Mouse (Mus musculus) hindbrain, embryonic 16.5 days (tissue): ENCODE data around the gene Stk35. TPM values are rescaled to one million over a fixed set of nuclear protein-coding genes. Genes with fewer than 3 reads are reported as not detected.

Source experiments
- ATAC-seq: fragments of 200-750 bp; cut with Nextera tagmentation; 2 replicates; pipeline ENCODE4 v1.8.0; 2017; ENCODE audit warnings: moderate TSS enrichment, moderate library complexity
- H3K27ac ChIP-seq: fragments of 300-500 bp; sonication (generic); 2 replicates; pipeline ENCODE4 v1.5.1; 2014; ENCODE audit warnings: low read depth, mild to moderate bottlenecking, control low read depth, low read length, moderate library complexity
- H3K27me3 ChIP-seq: fragments of 300-500 bp; sonication (generic); replicated peaks from 2 replicates; pipeline ENCODE4 v1.6.1; 2014; ENCODE audit warnings: low read length; ENCODE audit not compliant: control insufficient read depth, insufficient read depth
- H3K36me3 ChIP-seq: fragments of 300-500 bp; sonication (generic); 2 replicates; pipeline ENCODE4 v1.6.1; 2014; ENCODE audit warnings: mild to moderate bottlenecking, low read length, moderate library complexity, mixed read lengths; ENCODE audit not compliant: control insufficient read depth, insufficient read depth
- H3K4me1 ChIP-seq: fragments of 300-500 bp; sonication (generic); 2 replicates; pipeline ENCODE4 v1.6.1; 2014; ENCODE audit warnings: low read depth, low read length; ENCODE audit not compliant: control insufficient read depth, insufficient read depth
- H3K4me2 ChIP-seq: fragments of 300-500 bp; sonication (generic); 2 replicates; pipeline ENCODE4 v1.6.1; 2014; ENCODE audit warnings: mild to moderate bottlenecking, low read length, control low read depth, moderate library complexity
- H3K4me3 ChIP-seq: fragments of 300-500 bp; sonication (generic); 2 replicates; pipeline ENCODE4 v1.5.1; 2014; ENCODE audit warnings: mild to moderate bottlenecking, low read length, control low read depth, moderate library complexity
- H3K9ac ChIP-seq: fragments of 300-500 bp; sonication (generic); 2 replicates; pipeline ENCODE4 v1.6.1; 2014; ENCODE audit warnings: low read depth, mild to moderate bottlenecking, control low read depth, low read length, moderate library complexity
- H3K9me3 ChIP-seq: fragments of 300-500 bp; sonication (generic); 2 replicates; pipeline ENCODE4 v1.6.1; 2014; ENCODE audit warnings: mild to moderate bottlenecking, low read length, moderate library complexity; ENCODE audit not compliant: control insufficient read depth
- WGBS: fragments of 180-500 bp; shearing (Covaris S2); extraction: QIAGEN DNeasy Blood & Tissue Kit; methylation state at CpG from one replicate; pipeline ENCODE4 v1.1.7; 2014; 5-methylcytosine and 5-hydroxymethylcytosine counted together
- polyA plus RNA-seq: library from polyadenylated mRNA; unstranded; fragments of >200 nt; fragmentation: Nextera tagmentation; extraction: Ambion mirVana; gene quantifications from 2 replicates; pipeline ENCODE4 v1.2.1, GENCODE M21; 2015

Gene Stk35
- 6.4 and 8.0 TPM in 2 replicates for polyA plus RNA-seq

DNA sequence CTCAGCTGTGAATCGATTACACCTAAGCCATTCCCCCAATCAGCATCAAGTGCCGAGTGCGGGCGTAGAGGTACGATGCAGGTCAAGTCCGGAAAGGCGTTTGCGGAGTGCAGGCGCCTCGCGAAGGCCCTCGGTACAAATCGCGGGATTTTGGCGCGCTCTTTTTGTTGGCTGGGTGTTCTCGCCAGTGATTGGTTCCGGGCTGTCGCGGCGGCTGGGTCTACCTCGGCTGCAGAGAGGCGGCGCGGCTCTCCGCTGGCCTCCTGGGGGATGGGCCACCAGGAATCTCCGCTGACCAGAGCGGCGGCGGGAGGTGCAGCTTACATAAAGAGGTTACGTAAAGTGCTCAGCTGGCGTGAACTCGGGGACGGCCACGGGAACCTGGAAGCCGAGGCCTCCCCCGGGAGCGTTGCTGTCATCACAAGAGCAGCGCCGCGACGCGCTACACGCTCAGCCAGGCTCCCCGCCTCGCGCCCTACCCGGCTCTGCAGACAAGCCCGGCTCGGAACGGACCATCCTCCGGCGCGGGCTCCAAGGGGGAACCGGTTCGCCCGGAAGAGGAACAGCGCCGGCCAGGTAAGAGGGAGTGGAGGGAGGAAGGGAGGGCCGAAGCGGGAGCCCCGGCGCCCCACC, at the start of gene Stk35:
TSS of gene Stk35 (plus strand) at position 247 of the 633 bp plus-strand sequence.
- peak; percentile 90 for ATAC-seq
- H3K4me2 ChIP-seq = peak within 1 kb of the TSS; percentile 66
- under 1% methylated on average over 63 of the region's 63 CpGs for WGBS
- H3K4me1 ChIP-seq = peaks cover 28% of the 10 kb centered on the region
- H3K27ac ChIP-seq = peak within 1 kb of the TSS; percentile 93
- peak within 1 kb of the TSS; percentile 100 for H3K4me3 ChIP-seq
- peak within 1 kb of the TSS; percentile 84 for H3K9ac ChIP-seq
- H3K27me3 ChIP-seq = no peaks in the 10 kb centered on the region
- H3K36me3 ChIP-seq = 0 out of 2 replicates have a peak, but pooled peaks cover 3% of the 10 kb centered on the region
- no peaks in the 10 kb centered on the region for H3K9me3 ChIP-seq

DNA sequence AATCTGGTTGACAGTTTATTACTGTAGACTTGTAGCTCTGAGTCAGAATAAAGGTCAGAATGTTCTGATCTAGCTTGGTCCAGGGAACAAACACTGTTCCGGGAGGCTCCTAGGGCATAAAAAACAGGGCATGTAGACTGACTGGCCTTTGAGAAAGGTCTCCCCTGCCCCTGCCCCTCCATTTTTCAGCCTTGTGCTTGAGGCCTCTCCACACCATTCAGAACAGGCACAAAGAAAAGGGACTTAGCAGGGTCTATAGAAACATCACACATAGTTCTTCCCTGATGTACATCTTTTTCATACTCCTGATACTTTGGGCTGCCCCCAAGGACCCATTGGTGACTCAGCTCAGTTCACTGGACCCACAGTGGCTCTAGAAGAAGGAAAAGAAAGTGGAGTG, 18.3 kb upstream of the Stk35 start:
- no peaks in the 10 kb centered on the region for H3K27me3 ChIP-seq
- H3K9ac ChIP-seq = no peak overlapping the region
- H3K4me3 ChIP-seq = no peak overlapping the region
- no peaks in the 10 kb centered on the region for H3K9me3 ChIP-seq
- no peak for ATAC-seq
- WGBS = 72% methylated on average over 1 of the region's 1 CpGs
- no peaks in the 10 kb centered on the region for H3K4me1 ChIP-seq
- no peaks in the 10 kb centered on the region for H3K36me3 ChIP-seq
- H3K4me2 ChIP-seq = no peak overlapping the region
- no peak overlapping the region for H3K27ac ChIP-seq

DNA sequence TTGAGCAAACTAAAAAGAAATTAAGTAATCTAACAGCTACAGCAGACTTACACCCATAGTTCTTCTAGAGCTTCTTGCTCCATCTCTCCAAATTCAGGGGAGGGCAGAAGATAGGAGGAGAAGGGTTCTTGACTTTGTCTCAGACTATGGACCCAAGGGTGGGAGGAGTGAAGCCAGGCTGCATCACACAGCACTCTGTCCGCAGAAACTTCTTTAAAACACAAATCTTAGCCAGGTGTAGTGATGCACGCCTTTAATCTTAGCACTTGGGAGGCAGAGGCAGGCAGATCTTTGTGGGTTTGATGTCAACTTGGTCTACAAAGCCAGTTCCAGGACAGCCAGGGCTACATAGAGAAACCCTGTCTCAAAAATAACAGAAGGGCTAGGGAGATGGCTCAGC, 3.8 kb upstream of the Stk35 start:
- Histone ChIP-seq H3K4me3 (no peak overlapping the region), H3K27ac (no peak overlapping the region), H3K4me1 (peaks cover 4% of the 10 kb centered on the region), H3K4me2 (no peak overlapping the region), H3K36me3 (no peaks in the 10 kb centered on the region), H3K9me3 (no peaks in the 10 kb centered on the region), H3K9ac (no peak overlapping the region), H3K27me3 (no peaks in the 10 kb centered on the region)
- WGBS = 93% methylated on average over 2 of the region's 2 CpGs
- no peak for ATAC-seq

DNA sequence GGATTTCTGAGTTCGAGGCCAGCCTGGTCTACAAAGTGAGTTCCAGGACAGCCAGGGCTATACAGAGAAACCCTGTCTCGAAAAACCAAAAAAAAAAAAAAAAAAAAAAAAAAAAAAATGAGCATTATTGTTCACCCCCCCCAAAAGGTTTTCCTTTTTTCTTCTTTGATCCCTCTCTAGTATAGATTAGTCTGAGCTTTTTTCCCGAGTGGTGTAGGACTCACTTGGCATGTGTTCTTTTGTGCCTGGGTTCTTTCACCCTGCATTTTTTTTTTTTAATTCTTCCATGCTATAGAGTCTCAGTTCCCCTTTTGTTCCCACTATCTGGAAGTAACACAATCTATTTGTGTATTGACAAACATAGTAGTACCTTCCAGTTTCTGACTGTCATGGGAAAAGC, 2.6 kb upstream of the Stk35 start:
- no peak overlapping the region for H3K9ac ChIP-seq
- H3K27ac ChIP-seq = no peak overlapping the region
- H3K36me3 ChIP-seq = no peaks in the 10 kb centered on the region
- no peak overlapping the region for H3K4me3 ChIP-seq
- H3K27me3 ChIP-seq = no peaks in the 10 kb centered on the region
- H3K4me1 ChIP-seq = peaks cover 13% of the 10 kb centered on the region
- 74% methylated on average over 2 of the region's 3 CpGs for WGBS
- no peak overlapping the region for H3K4me2 ChIP-seq
- ATAC-seq = no peak
- no peaks in the 10 kb centered on the region for H3K9me3 ChIP-seq

DNA sequence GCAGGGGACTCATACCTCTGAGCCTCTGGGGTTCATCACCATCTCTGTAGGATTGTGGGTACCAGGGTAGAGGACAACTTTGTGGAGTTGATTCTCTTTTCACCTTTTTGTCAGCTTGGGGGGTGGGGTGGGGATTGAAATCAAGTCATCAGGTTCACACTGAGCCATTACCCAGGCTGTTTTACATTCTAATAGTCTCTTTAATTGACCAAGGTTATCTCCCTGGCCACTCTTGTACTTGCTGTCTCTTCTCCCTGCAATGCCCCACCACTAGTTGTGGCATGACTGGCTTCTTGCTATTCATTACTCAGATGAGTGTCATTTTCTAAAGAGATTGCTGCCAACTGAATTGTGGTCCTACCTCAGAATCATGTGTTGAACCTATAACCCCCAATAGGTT, 1.9 kb upstream of the Stk35 start:
- no peaks in the 10 kb centered on the region for H3K36me3 ChIP-seq
- H3K9me3 ChIP-seq = no peaks in the 10 kb centered on the region
- ATAC-seq = no peak
- H3K9ac ChIP-seq = no peak overlapping the region
- H3K27me3 ChIP-seq = no peaks in the 10 kb centered on the region
- no peak overlapping the region for H3K4me2 ChIP-seq
- peaks cover 20% of the 10 kb centered on the region for H3K4me1 ChIP-seq
- H3K27ac ChIP-seq = no peak overlapping the region
- no peak overlapping the region for H3K4me3 ChIP-seq

DNA sequence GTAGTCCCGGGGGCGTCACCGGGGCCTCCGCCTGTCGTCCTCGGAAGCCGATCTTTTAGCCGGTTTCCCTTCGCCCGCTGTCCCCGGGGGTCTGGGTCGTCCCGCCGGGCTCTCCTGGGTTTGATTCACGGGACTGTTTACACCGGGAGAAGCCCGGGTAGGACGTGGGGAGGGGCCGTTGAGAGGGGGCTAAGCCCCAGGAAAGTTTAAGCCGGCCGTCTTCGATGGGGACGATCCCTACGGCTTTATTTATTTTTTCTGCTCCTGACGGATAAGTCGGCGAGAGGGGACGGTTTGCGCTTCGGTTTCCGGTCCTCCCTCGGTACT, 550 bp downstream of the Stk35 start:
- Histone ChIP-seq H3K27ac (peak overlapping the region; percentile 93), H3K27me3 (no peaks in the 10 kb centered on the region), H3K9me3 (no peaks in the 10 kb centered on the region), H3K36me3 (0 out of 2 replicates have a peak, but pooled peaks cover 3% of the 10 kb centered on the region), H3K9ac (peak overlapping the region; percentile 84), H3K4me2 (peak overlapping the region; percentile 66), H3K4me1 (peaks cover 28% of the 10 kb centered on the region), H3K4me3 (peak overlapping the region; percentile 100)
- under 1% methylated on average over 32 of the region's 32 CpGs for WGBS
- ATAC-seq = peak; percentile 53

DNA sequence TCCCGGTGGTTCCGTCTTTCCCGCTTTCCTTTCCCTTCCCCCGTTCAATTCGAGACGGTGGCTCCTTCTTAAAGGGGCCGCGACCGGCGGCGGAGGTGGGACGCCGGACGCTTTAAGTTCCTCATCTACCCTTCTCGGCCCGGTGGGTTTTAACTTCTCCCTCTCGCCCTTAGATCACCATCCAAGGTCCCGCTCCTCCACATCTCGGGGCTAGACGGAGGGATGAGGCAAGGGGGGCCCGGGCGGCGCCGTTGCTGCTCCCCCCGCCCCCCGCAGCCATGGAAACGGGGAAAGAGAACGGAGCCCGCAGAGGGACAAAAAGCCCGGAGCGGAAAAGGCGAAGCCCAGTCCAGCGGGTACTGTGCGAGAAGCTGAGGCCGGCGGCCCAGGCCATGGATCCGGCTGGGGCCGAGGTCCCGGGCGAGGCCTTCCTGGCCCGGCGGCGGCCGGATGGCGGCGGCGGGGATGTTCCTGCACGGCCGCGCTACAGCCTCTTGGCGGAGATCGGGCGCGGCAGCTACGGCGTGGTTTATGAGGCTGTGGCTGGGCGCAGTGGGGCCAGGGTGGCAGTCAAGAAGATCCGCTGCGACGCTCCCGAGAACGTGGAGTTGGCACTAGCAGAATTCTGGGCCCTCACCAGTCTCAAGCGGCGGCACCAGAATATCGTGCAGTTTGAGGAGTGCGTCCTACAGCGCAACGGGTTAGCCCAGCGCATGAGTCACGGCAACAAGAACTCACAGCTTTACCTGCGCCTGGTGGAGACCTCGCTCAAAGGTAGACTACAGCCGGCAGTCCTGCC, 1.1 kb downstream of the Stk35 start:
- H3K4me2 ChIP-seq = peak overlapping the region; percentile 66
- H3K4me1 ChIP-seq = peaks cover 28% of the 10 kb centered on the region
- no peaks in the 10 kb centered on the region for H3K27me3 ChIP-seq
- H3K4me3 ChIP-seq = peak overlapping the region; percentile 100
- H3K27ac ChIP-seq = peak overlapping the region; percentile 93
- peak; percentile 84 for ATAC-seq
- H3K9ac ChIP-seq = peak overlapping the region; percentile 84
- H3K36me3 ChIP-seq = 0 out of 2 replicates have a peak, but pooled peaks cover 3% of the 10 kb centered on the region
- under 1% methylated on average over 69 of the region's 73 CpGs for WGBS
- no peaks in the 10 kb centered on the region for H3K9me3 ChIP-seq

DNA sequence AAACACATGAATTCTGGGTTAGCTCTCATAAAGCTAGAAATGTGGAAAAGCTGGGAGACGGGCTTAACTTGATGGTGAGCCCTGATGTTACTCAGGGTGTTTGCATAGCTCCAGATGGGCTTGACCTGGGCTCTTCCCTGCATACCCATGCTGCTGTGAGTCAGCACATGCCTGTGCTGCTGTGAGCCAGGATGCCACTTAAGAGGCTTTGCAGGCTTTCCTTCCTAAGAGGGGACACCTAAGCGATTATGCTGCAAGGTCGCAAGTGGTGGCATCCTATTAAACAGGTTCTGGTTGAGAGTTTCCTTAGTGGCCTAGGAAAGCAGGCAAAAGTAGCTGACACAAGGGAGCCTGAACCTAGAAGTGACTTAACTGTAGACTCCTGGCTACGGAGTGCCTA, 5.2 kb downstream of the Stk35 start:
- Histone ChIP-seq H3K27ac (no peak overlapping the region), H3K36me3 (peaks cover 5% of the 10 kb centered on the region; the same call in 1 of the 2 replicates), H3K4me3 (no peak overlapping the region), H3K9me3 (no peaks in the 10 kb centered on the region), H3K27me3 (no peaks in the 10 kb centered on the region), H3K9ac (no peak overlapping the region), H3K4me1 (peaks cover 24% of the 10 kb centered on the region), H3K4me2 (no peak overlapping the region)
- no peak for ATAC-seq
- WGBS = 90% methylated on average over 4 of the region's 4 CpGs

DNA sequence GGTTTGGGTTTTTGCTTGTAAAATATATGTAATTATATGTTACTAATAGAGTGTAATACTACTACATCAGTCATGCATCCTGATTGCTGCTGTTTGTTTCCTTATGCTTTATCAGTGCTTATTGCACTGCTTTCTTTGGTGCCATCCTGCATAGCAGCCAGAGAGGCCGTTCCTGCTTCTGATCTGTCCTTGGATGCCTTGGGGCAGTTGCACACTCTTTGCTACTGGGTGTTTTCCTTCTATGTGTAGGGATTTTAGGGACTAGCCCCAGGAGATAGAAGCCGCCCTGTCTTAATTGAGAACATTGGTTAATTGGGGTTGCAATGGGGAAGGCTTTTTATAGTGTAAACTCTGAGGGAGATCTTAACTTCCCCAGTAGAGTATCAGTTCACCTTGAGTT, 6.2 kb downstream of the Stk35 start:
- H3K4me1 ChIP-seq = peaks cover 24% of the 10 kb centered on the region
- H3K27ac ChIP-seq = no peak overlapping the region
- H3K27me3 ChIP-seq = no peaks in the 10 kb centered on the region
- no peak overlapping the region for H3K4me3 ChIP-seq
- H3K9me3 ChIP-seq = no peaks in the 10 kb centered on the region
- peaks cover 11% of the 10 kb centered on the region for H3K36me3 ChIP-seq
- 84% methylated on average over 2 of the region's 2 CpGs for WGBS
- H3K4me2 ChIP-seq = no peak overlapping the region
- H3K9ac ChIP-seq = no peak overlapping the region
- ATAC-seq = no peak
